ENCODE assay signal across 8 mouse cellular contexts in genomic region chr17:45684667-45685131, GRCm38 (mm10). TPM values are rescaled to one million over a fixed set of nuclear protein-coding genes. Genes with fewer than 3 reads are reported as not detected.
DNase-seq lines count a peak whose midpoint lies in the region; ATAC-seq and TF ChIP-seq lines count a peak whose summit lies in the region.

No protein-coding gene starts in this region.

- peak overlapping the region; percentile 82 for H3K27ac ChIP-seq in kidney, embryonic 15.5 days
- H3K27ac ChIP-seq in brown adipose tissue, adult 24 weeks (replicated peaks; ENCODE audit: low read depth, low read length) = no peak overlapping the region
- H3K27ac ChIP-seq in heart, postnatal 0 days (ENCODE audit: low read depth) = peak overlapping the region; percentile 52
- H3K27ac ChIP-seq in midbrain, embryonic 10.5 days (replicated peaks) = peak overlapping the region; percentile 96

- no peak for DNase-seq in kidney, adult 9 months
- DNase-seq in heart, postnatal 0 days (ENCODE audit: low spot score) = no peak
- no peak for DNase-seq in midbrain, embryonic 10.5 days (ENCODE audit: low spot score)
- DNase-seq in layer of hippocampus, adult 9-11 months = no peak
- no peak for DNase-seq in spleen, adult 12 weeks (ENCODE audit: low spot score)
- DNase-seq in kidney, postnatal 14 days = no peak

- peak overlapping the region; percentile 86 for H3K9ac ChIP-seq in kidney, embryonic 15.5 days
- peak overlapping the region; percentile 85 for H3K9ac ChIP-seq in heart, postnatal 0 days (replicated peaks; ENCODE audit: low read depth, low read length)

- no peaks in the 10 kb centered on the region for H3K27me3 ChIP-seq in kidney, embryonic 15.5 days
- H3K27me3 ChIP-seq in heart, postnatal 0 days (ENCODE audit: control insufficient read depth, insufficient read depth, low read length) = no peaks in the 10 kb centered on the region
- H3K27me3 ChIP-seq in midbrain, embryonic 10.5 days (ENCODE audit: low read depth, poor library complexity, severe bottlenecking) = no peaks in the 10 kb centered on the region

- peak overlapping the region; percentile 90 for H3K4me3 ChIP-seq in kidney, embryonic 15.5 days (replicated peaks)
- H3K4me3 ChIP-seq in brown adipose tissue, adult 24 weeks (ENCODE audit: insufficient read depth, low read depth, low read length) = peak overlapping the region; percentile 96
- H3K4me3 ChIP-seq in heart, postnatal 0 days (ENCODE audit: low read depth, low read length) = peak overlapping the region; percentile 75
- peak overlapping the region; percentile 97 for H3K4me3 ChIP-seq in midbrain, embryonic 10.5 days

- TF ChIP-seq CTCF in heart, postnatal 0 days (IDR thresholded peaks at IDR 0.05; ENCODE audit: low read depth) = no peak

- no peak for TF ChIP-seq EP300 in heart, postnatal 0 days (IDR thresholded peaks at IDR 0.05; ENCODE audit: low read depth)

- no peaks in the 10 kb centered on the region for H3K9me3 ChIP-seq in kidney, embryonic 15.5 days (replicated peaks)
- H3K9me3 ChIP-seq in heart, postnatal 0 days (replicated peaks; ENCODE audit: control insufficient read depth, low read length) = no peaks in the 10 kb centered on the region
- H3K9me3 ChIP-seq in midbrain, embryonic 10.5 days (replicated peaks) = no peaks in the 10 kb centered on the region

- no peak for ATAC-seq in kidney, embryonic 15.5 days (replicated peaks; ENCODE audit: low FRiP score)
- no peak for ATAC-seq in heart, postnatal 0 days (ENCODE audit: insufficient read depth, low read depth)

- peaks cover 29% of the 10 kb centered on the region for H3K4me1 ChIP-seq in kidney, embryonic 15.5 days
- H3K4me1 ChIP-seq in brown adipose tissue, adult 24 weeks (ENCODE audit: control insufficient read depth, insufficient read depth, insufficient read length, low read length) = peaks cover 7% of the 10 kb centered on the region
- H3K4me1 ChIP-seq in heart, postnatal 0 days (ENCODE audit: control insufficient read depth, insufficient read depth) = peaks cover 24% of the 10 kb centered on the region
- peaks cover 39% of the 10 kb centered on the region for H3K4me1 ChIP-seq in midbrain, embryonic 10.5 days

- WGBS in kidney, embryonic 15.5 days = 32% methylated on average over 14 of the region's 14 CpGs
- 44% methylated on average over 14 of the region's 14 CpGs for WGBS in heart, postnatal 0 days
- 25% methylated on average over 14 of the region's 14 CpGs for WGBS in midbrain, embryonic 10.5 days

- H3K4me2 ChIP-seq in kidney, embryonic 15.5 days = peak overlapping the region; percentile 89
- peak overlapping the region; percentile 89 for H3K4me2 ChIP-seq in heart, postnatal 0 days (ENCODE audit: low read depth, low read length)

- H3K36me3 ChIP-seq in kidney, embryonic 15.5 days = no peaks in the 10 kb centered on the region
- no peaks in the 10 kb centered on the region for H3K36me3 ChIP-seq in heart, postnatal 0 days (replicated peaks; ENCODE audit: control insufficient read depth, insufficient read depth, low read length)
- peaks cover 13% of the 10 kb centered on the region; the same call in 1 of the 2 replicates for H3K36me3 ChIP-seq in midbrain, embryonic 10.5 days

RNA-seq across cellular contexts. Expression of gene Mrpl14, which starts 1.4 kb away (rescaled TPM):
- 144 and 152 TPM in 2 replicates for polyA plus RNA-seq in kidney, embryonic 15.5 days (2015; fragmentation: Nextera tagmentation; extraction: Ambion mirVana)
- 138 and 175 TPM in 2 replicates for polyA plus RNA-seq in brown adipose tissue, adult 24 weeks (2012; ENCODE audit: insufficient read depth, insufficient read length, missing spikeins)
- total RNA-seq in heart, postnatal 0 days (2014; rRNA removed; ENCODE audit: low replicate concordance) = 34.7 and 98.0 TPM in 2 replicates
- polyA plus RNA-seq in heart, postnatal 0 days (2015; fragmentation: Nextera tagmentation; extraction: Ambion mirVana) = 152 and 162 TPM in 2 replicates
- 148 and 155 TPM in 2 replicates for polyA plus RNA-seq in midbrain, embryonic 10.5 days (2016; fragmentation: Nextera tagmentation; extraction: Ambion mirVana)

RNA-seq across cellular contexts. Expression of gene Tmem63b, which starts 2.0 kb away (rescaled TPM):
- polyA plus RNA-seq in kidney, embryonic 15.5 days (2015; fragmentation: Nextera tagmentation; extraction: Ambion mirVana) = 35.3 and 39.4 TPM in 2 replicates
- 14.2 and 24.2 TPM in 2 replicates for polyA plus RNA-seq in brown adipose tissue, adult 24 weeks (2012; ENCODE audit: insufficient read depth, insufficient read length, missing spikeins)
- 79.1 and 81.5 TPM in 2 replicates for total RNA-seq in heart, postnatal 0 days (2014; rRNA removed; ENCODE audit: low replicate concordance)
- polyA plus RNA-seq in heart, postnatal 0 days (2015; fragmentation: Nextera tagmentation; extraction: Ambion mirVana) = 45.9 and 53.2 TPM in 2 replicates
- 60.5 and 82.0 TPM in 2 replicates for polyA plus RNA-seq in midbrain, embryonic 10.5 days (2016; fragmentation: Nextera tagmentation; extraction: Ambion mirVana)

RNA-seq across cellular contexts. Expression of gene Capn11, which starts 25.6 kb away (rescaled TPM):
- 0.57 and 0.87 TPM in 2 replicates for polyA plus RNA-seq in kidney, embryonic 15.5 days (2015; fragmentation: Nextera tagmentation; extraction: Ambion mirVana)
- polyA plus RNA-seq in brown adipose tissue, adult 24 weeks (2012; ENCODE audit: insufficient read depth, insufficient read length, missing spikeins) = not detected in 2 replicates
- total RNA-seq in heart, postnatal 0 days (2014; rRNA removed; ENCODE audit: low replicate concordance) = 0.43 and 0.76 TPM in 2 replicates
- not detected in 2 replicates for polyA plus RNA-seq in heart, postnatal 0 days (2015; fragmentation: Nextera tagmentation; extraction: Ambion mirVana)
- polyA plus RNA-seq in midbrain, embryonic 10.5 days (2016; fragmentation: Nextera tagmentation; extraction: Ambion mirVana) = 0.76 and 1.5 TPM in 2 replicates

RNA-seq across cellular contexts. Expression of gene 1600014C23Rik, which starts 48.9 kb away (rescaled TPM):
- 0.68 TPM in 1 of 2 replicates, not detected in the other for polyA plus RNA-seq in kidney, embryonic 15.5 days (2015; fragmentation: Nextera tagmentation; extraction: Ambion mirVana)
- polyA plus RNA-seq in brown adipose tissue, adult 24 weeks (2012; ENCODE audit: insufficient read depth, insufficient read length, missing spikeins) = not detected in 2 replicates
- total RNA-seq in heart, postnatal 0 days (2014; rRNA removed; ENCODE audit: low replicate concordance) = not detected in 2 replicates
- polyA plus RNA-seq in heart, postnatal 0 days (2015; fragmentation: Nextera tagmentation; extraction: Ambion mirVana) = 0.25 TPM in 1 of 2 replicates, not detected in the other
- 0.48 and 0.58 TPM in 2 replicates for polyA plus RNA-seq in midbrain, embryonic 10.5 days (2016; fragmentation: Nextera tagmentation; extraction: Ambion mirVana)
